32 mouse cellular contexts compared by ENCODE assay signal in the genomic region with DNA sequence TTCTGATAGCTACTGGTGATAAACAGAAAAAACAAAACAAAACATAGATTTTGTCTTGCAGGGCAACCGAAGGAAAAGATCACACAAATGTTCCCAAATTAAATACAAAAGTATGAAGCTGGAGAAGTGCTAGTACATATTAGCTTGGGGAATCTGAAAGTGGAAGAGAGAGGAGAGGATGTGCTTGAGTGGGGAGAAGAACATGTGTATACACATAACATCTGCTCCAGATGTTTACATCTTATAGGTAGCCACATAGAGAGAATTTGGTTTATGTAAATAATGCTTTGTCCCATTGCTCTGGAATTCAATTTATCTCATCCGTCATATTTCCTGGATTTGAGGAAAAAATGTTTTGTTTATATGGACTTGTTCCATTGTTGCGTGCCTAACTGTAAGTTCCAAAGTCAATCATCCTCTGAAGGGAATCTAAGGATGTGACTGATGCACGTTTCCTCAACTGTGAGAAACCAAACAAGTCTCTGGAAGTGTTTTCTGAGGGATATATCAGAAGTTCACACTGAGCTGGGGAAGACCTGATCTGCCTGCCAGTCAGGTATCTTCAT. TPM values are rescaled to one million over a fixed set of nuclear protein-coding genes. Genes with fewer than 3 reads are reported as not detected.
DNase-seq lines count a peak whose midpoint lies in the region; ATAC-seq and TF ChIP-seq lines count a peak whose summit lies in the region.
"Had no signal": no experiment of that assay in that cellular context is flagged by ENCODE, and none has a peak within 500 bp of the region (broad histone marks: within the 10 kb centered on the region; RNA-seq: fewer than 3 reads in every experiment).

No protein-coding gene starts in this region.

- no peak for DNase-seq in heart, adult 2 months
- no peak for DNase-seq in heart, adult 8-10 months (ENCODE audit: low spot score)
- DNase-seq in lung, embryonic 14.5 days, result peak; percentile 54
- DNase-seq in lung, postnatal 10 days, result no peak
- no peak for DNase-seq in hindbrain, postnatal 0 days (ENCODE audit: low spot score)
- DNase-seq in embryo, embryonic 11 days, result no peak
- DNase-seq: adrenal gland, postnatal 10 days; cerebellum, adult 11 months; cerebellum, adult 9-10 months; heart, postnatal 10 days; kidney, adult 11 months; kidney, postnatal 25 days; retina, postnatal 1 day; right cerebral cortex, postnatal 14 days; spleen, adult 18-20 months; thymus, postnatal 4 days had no signal

- intact Hi-C loops in heart, adult 2 months (cut with DNase I), result no loop called here

- no peaks in the 10 kb centered on the region for H3K79me2 ChIP-seq in heart, adult 2 months (replicated peaks; ENCODE audit: control insufficient read depth, insufficient read depth, low read length)

- no peak for TF ChIP-seq EP300 in heart, adult 2 months (IDR thresholded peaks at IDR 0.05; ENCODE audit: insufficient read depth, low read depth, low read length)

- no peak overlapping the region for H3K4me3 ChIP-seq in heart, adult 2 months
- no peak overlapping the region for H3K4me3 ChIP-seq in lung, embryonic 14.5 days (ENCODE audit: low read depth, low read length)
- H3K4me3 ChIP-seq in brown adipose tissue, adult 24 weeks (ENCODE audit: insufficient read depth, low read depth, low read length), result no peak overlapping the region
- H3K4me3 ChIP-seq in small intestine, adult 2 months (ENCODE audit: low read depth, low read length), result no peak overlapping the region
- no peak overlapping the region for H3K4me3 ChIP-seq in hindbrain, postnatal 0 days (ENCODE audit: low read length)
- H3K4me3 ChIP-seq: erythroblast, embryonic 14.5 days; hindbrain, embryonic 10.5 days; kidney, embryonic 15.5 days; layer of hippocampus, adult 2 months; left cerebral cortex, adult 2 months; limb, embryonic 12.5 days; midbrain, embryonic 10.5 days; midbrain, embryonic 15.5 days; neural tube, embryonic 15.5 days had no signal

- H3K36me3 ChIP-seq in heart, adult 2 months (ENCODE audit: control insufficient read depth, insufficient read depth, low read length), result peaks cover 34% of the 10 kb centered on the region
- no peaks in the 10 kb centered on the region for H3K36me3 ChIP-seq in lung, embryonic 14.5 days (ENCODE audit: insufficient read depth)
- H3K36me3 ChIP-seq in small intestine, adult 2 months (ENCODE audit: control insufficient read depth, insufficient read depth, low read length), result no peaks in the 10 kb centered on the region
- H3K36me3 ChIP-seq in hindbrain, postnatal 0 days (ENCODE audit: insufficient read depth, low read length), result no peaks in the 10 kb centered on the region
- H3K36me3 ChIP-seq: hindbrain, embryonic 10.5 days; kidney, embryonic 15.5 days; limb, embryonic 12.5 days; midbrain, embryonic 10.5 days; midbrain, embryonic 15.5 days; neural tube, embryonic 15.5 days had no signal

- no peak for TF ChIP-seq CTCF in heart, adult 2 months (IDR thresholded peaks at IDR 0.05)
- no peak for TF ChIP-seq CTCF in lung, embryonic 14.5 days (IDR thresholded peaks at IDR 0.05; ENCODE audit: low read depth)
- TF ChIP-seq CTCF in small intestine, adult 2 months (IDR thresholded peaks at IDR 0.05; ENCODE audit: extremely low read depth, insufficient read length, insufficient replicate concordance, low read depth, low read length), result no peak
- TF ChIP-seq CTCF in hindbrain, postnatal 0 days (IDR thresholded peaks at IDR 0.05; ENCODE audit: low read depth), result no peak

- peak overlapping the region; percentile 78 for H3K27ac ChIP-seq in heart, adult 2 months
- H3K27ac ChIP-seq in lung, embryonic 14.5 days (ENCODE audit: low read depth), result no peak overlapping the region; the same call in 1 of the 2 replicates
- H3K27ac ChIP-seq in brown adipose tissue, adult 24 weeks (replicated peaks; ENCODE audit: low read depth, low read length), result peak overlapping the region; percentile 95
- H3K27ac ChIP-seq in small intestine, adult 2 months (ENCODE audit: insufficient read depth, low read depth, low read length), result peak overlapping the region; percentile 63
- H3K27ac ChIP-seq in hindbrain, postnatal 0 days, result no peak overlapping the region
- H3K27ac ChIP-seq: hindbrain, embryonic 10.5 days; kidney, embryonic 15.5 days; layer of hippocampus, adult 2 months; left cerebral cortex, adult 2 months; limb, embryonic 12.5 days; midbrain, embryonic 10.5 days; midbrain, embryonic 15.5 days; neural tube, embryonic 15.5 days had no signal

- ATAC-seq in lung, embryonic 14.5 days (ENCODE audit: insufficient read depth), result no peak; the same call in 1 of the 2 replicates
- ATAC-seq in hindbrain, postnatal 0 days, result no peak
- ATAC-seq: forebrain, embryonic 16.5 days; hindbrain, embryonic 16.5 days; midbrain, embryonic 15.5 days; Patski had no signal

- H3K27me3 ChIP-seq in heart, adult 2 months (ENCODE audit: control insufficient read depth, insufficient read depth, low read length), result no peaks in the 10 kb centered on the region
- no peaks in the 10 kb centered on the region for H3K27me3 ChIP-seq in lung, embryonic 14.5 days (ENCODE audit: insufficient read depth, low read length)
- H3K27me3 ChIP-seq in small intestine, adult 2 months (ENCODE audit: control insufficient read depth, insufficient read depth, low read length), result no peaks in the 10 kb centered on the region
- H3K27me3 ChIP-seq in hindbrain, postnatal 0 days (ENCODE audit: insufficient read depth, low read length), result no peaks in the 10 kb centered on the region
- H3K27me3 ChIP-seq: kidney, embryonic 15.5 days; limb, embryonic 12.5 days; midbrain, embryonic 15.5 days; neural tube, embryonic 15.5 days; Patski had no signal

- H3K4me1 ChIP-seq in heart, adult 2 months (ENCODE audit: control insufficient read depth, insufficient read depth, low read length), result peaks cover 16% of the 10 kb centered on the region
- no peaks in the 10 kb centered on the region; the same call in 1 of the 2 replicates for H3K4me1 ChIP-seq in lung, embryonic 14.5 days (ENCODE audit: insufficient read depth)
- H3K4me1 ChIP-seq in brown adipose tissue, adult 24 weeks (ENCODE audit: control insufficient read depth, insufficient read depth, insufficient read length, low read length), result peaks cover 9% of the 10 kb centered on the region
- H3K4me1 ChIP-seq in small intestine, adult 2 months (ENCODE audit: control insufficient read depth, insufficient read depth, insufficient read length, low read length), result peaks cover 6% of the 10 kb centered on the region; the same call in 1 of the 2 replicates
- no peaks in the 10 kb centered on the region for H3K4me1 ChIP-seq in hindbrain, postnatal 0 days (ENCODE audit: insufficient read depth, low read length)
- H3K4me1 ChIP-seq: hindbrain, embryonic 10.5 days; limb, embryonic 12.5 days; midbrain, embryonic 10.5 days; midbrain, embryonic 15.5 days; neural tube, embryonic 15.5 days had no signal

- no peak overlapping the region for H3K9ac ChIP-seq in heart, adult 2 months (ENCODE audit: low read depth, low read length)
- H3K9ac ChIP-seq in lung, embryonic 14.5 days, result no peak overlapping the region
- H3K9ac ChIP-seq in hindbrain, postnatal 0 days (replicated peaks; ENCODE audit: low read length), result no peak overlapping the region
- H3K9ac ChIP-seq: kidney, embryonic 15.5 days; limb, embryonic 12.5 days; midbrain, embryonic 15.5 days; neural tube, embryonic 15.5 days had no signal

- no peak overlapping the region for H3K4me2 ChIP-seq in lung, embryonic 14.5 days
- H3K4me2 ChIP-seq in hindbrain, postnatal 0 days (ENCODE audit: low read depth, low read length), result no peak overlapping the region
- H3K4me2 ChIP-seq: heart, embryonic 11.5 days; kidney, embryonic 15.5 days; limb, embryonic 12.5 days; midbrain, embryonic 15.5 days; neural tube, embryonic 15.5 days had no signal

- TF ChIP-seq POLR2A in heart, adult 2 months (IDR thresholded peaks at IDR 0.05; ENCODE audit: insufficient read depth, low read depth, low read length), result no peak
- no peak for TF ChIP-seq POLR2A in small intestine, adult 2 months (IDR thresholded peaks at IDR 0.05; ENCODE audit: low read depth, low read length)

- no peaks in the 10 kb centered on the region for H3K9me3 ChIP-seq in lung, embryonic 14.5 days (ENCODE audit: low read depth, low read length)
- no peaks in the 10 kb centered on the region for H3K9me3 ChIP-seq in hindbrain, postnatal 0 days (ENCODE audit: low read length)
- H3K9me3 ChIP-seq: hindbrain, embryonic 10.5 days; kidney, embryonic 15.5 days; limb, embryonic 12.5 days; midbrain, embryonic 10.5 days; midbrain, embryonic 15.5 days; neural tube, embryonic 15.5 days had no signal

- WGBS in heart, adult 2 months, result 37% methylated on average over 4 of the region's 4 CpGs
- 45% methylated on average over 4 of the region's 4 CpGs for WGBS in lung, embryonic 14.5 days
- WGBS in small intestine, adult 2 months, result 63% methylated on average over 4 of the region's 4 CpGs
- WGBS in hindbrain, postnatal 0 days, result 84% methylated on average over 4 of the region's 4 CpGs

RNA-seq across cellular contexts. Expression of gene Cd200, which starts 45.3 kb away (rescaled TPM):
- total RNA-seq in heart, adult 2 months (2021), result 10 to 100 TPM; 63.6 to 69.3 TPM
- 90.0 and 99.3 TPM in 2 replicates for polyA plus RNA-seq in heart, adult 2 months (2012; rRNA removed)
- 10 to 100 TPM; 40.5 to 94.2 (median 53.1) TPM for total RNA-seq in heart, adult 8-10 months (2022)
- polyA plus RNA-seq in lung, embryonic 14.5 days (2014; fragmentation: Nextera tagmentation; extraction: Ambion mirVana), result 66.1 and 68.1 TPM in 2 replicates
- 39.3 and 47.9 TPM in 2 replicates for polyA plus RNA-seq in brown adipose tissue, adult 24 weeks (2012; ENCODE audit: insufficient read depth, insufficient read length, missing spikeins)
- polyA plus RNA-seq in small intestine, adult 2 months (2012; rRNA removed), result 12.0 and 29.2 TPM in 2 replicates
- 210 and 300 TPM in 2 replicates for total RNA-seq in hindbrain, postnatal 0 days (2014; rRNA removed)
- 354 and 385 TPM in 2 replicates for polyA plus RNA-seq in hindbrain, postnatal 0 days (2015; fragmentation: Nextera tagmentation; extraction: Ambion mirVana)
- total RNA-seq: MEL had no signal

Comparison
In these comparisons a context has a peak if more than half of its experiments do, and no peak if none do; other contexts are left out.
1. H3K27ac ChIP-seq: peak in heart, adult 2 months (single experiment), brown adipose tissue, adult 24 weeks (single experiment) and small intestine, adult 2 months (single experiment); none in lung, embryonic 14.5 days (single experiment) and hindbrain, postnatal 0 days (single experiment).